Mouse (Mus musculus) kidney, embryonic 14.5 days (tissue): Measurements from ENCODE around the gene Cap2. TPM values are rescaled to one million over a fixed set of nuclear protein-coding genes. Genes with fewer than 3 reads are reported as not detected.
A peak's percentile ranks its signal among the peaks of the same experiment; 100 is the strongest.

Experiments
- ATAC-seq: fragments of 200-750 bp; cut with Nextera tagmentation; 2 replicates; pipeline ENCODE4 v1.8.0; 2017; ENCODE audit warnings: moderate number of reproducible peaks, mild to moderate bottlenecking, moderate TSS enrichment, moderate library complexity; ENCODE audit not compliant: low FRiP score, low TSS enrichment
- H3K27ac ChIP-seq: fragments of 300-500 bp; sonication (generic); 2 replicates; pipeline ENCODE4 v1.5.1; 2014; ENCODE audit warnings: low read depth, mild to moderate bottlenecking, low read length, moderate library complexity, mixed read lengths
- H3K27me3 ChIP-seq: fragments of 300-500 bp; sonication (generic); 2 replicates; pipeline ENCODE4 v1.6.1; 2014; ENCODE audit warnings: mild to moderate bottlenecking, low read length; ENCODE audit not compliant: control insufficient read depth, insufficient read depth
- H3K36me3 ChIP-seq: fragments of 300-500 bp; sonication (generic); 2 replicates; pipeline ENCODE4 v1.6.1; 2014; ENCODE audit warnings: low read length, mixed read lengths; ENCODE audit not compliant: control insufficient read depth, insufficient read depth
- H3K4me1 ChIP-seq: fragments of 300-500 bp; sonication (generic); 2 replicates; pipeline ENCODE4 v1.6.1; 2014; ENCODE audit warnings: low read length, mixed read lengths; ENCODE audit not compliant: control insufficient read depth, insufficient read depth
- H3K4me2 ChIP-seq: fragments of 300-500 bp; sonication (generic); replicated peaks from 2 replicates; pipeline ENCODE4 v1.6.1; 2014; ENCODE audit warnings: low read depth, mild to moderate bottlenecking, low read length
- H3K4me3 ChIP-seq: fragments of 300-500 bp; sonication (generic); 2 replicates; pipeline ENCODE4 v1.5.1; 2014; ENCODE audit warnings: mild to moderate bottlenecking, low read length
- H3K9ac ChIP-seq: fragments of 300-500 bp; sonication (generic); 2 replicates; pipeline ENCODE4 v1.6.1; 2014; ENCODE audit warnings: low read depth, mild to moderate bottlenecking, low read length, moderate library complexity
- H3K9me3 ChIP-seq: fragments of 300-500 bp; sonication (generic); 2 replicates; pipeline ENCODE4 v1.6.1; 2016; ENCODE audit warnings: low read length; ENCODE audit not compliant: control insufficient read depth
- WGBS: fragments of 180-500 bp; shearing (Covaris S2); extraction: QIAGEN DNeasy Blood & Tissue Kit; methylation state at CpG from one replicate; pipeline ENCODE4 v1.1.7; 2014; 5-methylcytosine and 5-hydroxymethylcytosine counted together
- polyA plus RNA-seq: library from polyadenylated mRNA; unstranded; fragments of >200 nt; fragmentation: Nextera tagmentation; extraction: Ambion mirVana; gene quantifications from 2 replicates; pipeline ENCODE4 v1.2.1, GENCODE M21; 2014

The Cap2 gene
- polyA plus RNA-seq, 1 experiment from 2014 or later = 8.9 TPM

GRCm38 (mm10) chr13:46588606-46589005, 87.0 kb downstream of the Cap2 start:
- Histone ChIP-seq H3K36me3 (no peaks in the 10 kb centered on the region), H3K4me2 (no peak overlapping the region), H3K27me3 (no peaks in the 10 kb centered on the region), H3K9ac (no peak overlapping the region), H3K27ac (no peak overlapping the region), H3K4me1 (no peaks in the 10 kb centered on the region), H3K9me3 (no peaks in the 10 kb centered on the region), H3K4me3 (no peak overlapping the region)
- ATAC-seq = no peak
- 88% methylated on average over 5 of the region's 5 CpGs for WGBS

DNA sequence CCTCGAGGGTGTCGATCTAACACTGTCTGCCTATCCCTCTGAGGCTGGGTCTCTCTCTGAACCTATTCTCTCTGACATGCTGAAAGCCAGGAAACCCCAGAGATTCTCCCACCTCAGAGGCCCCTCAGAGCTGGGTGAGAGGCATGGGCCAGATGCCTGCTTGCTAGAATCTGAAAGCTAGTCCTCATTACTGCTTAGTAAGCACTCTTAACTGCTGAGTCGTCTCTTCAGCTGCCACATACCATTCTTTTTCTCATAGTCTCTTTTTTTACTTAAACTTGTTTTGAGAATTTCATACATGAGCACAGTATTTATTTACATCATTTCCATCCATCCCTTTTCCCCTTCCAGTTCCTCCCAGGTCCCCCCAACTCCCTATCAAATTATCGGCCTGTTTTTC, 89.2 kb downstream of the Cap2 start:
- Histone ChIP-seq H3K4me3 (no peak overlapping the region), H3K9ac (no peak overlapping the region), H3K4me2 (no peak overlapping the region), H3K4me1 (no peaks in the 10 kb centered on the region), H3K36me3 (no peaks in the 10 kb centered on the region), H3K27me3 (no peaks in the 10 kb centered on the region), H3K9me3 (no peaks in the 10 kb centered on the region), H3K27ac (no peak overlapping the region)
- ATAC-seq = no peak
- WGBS = 86% methylated on average over 4 of the region's 4 CpGs

- ATAC-seq = no peak
- H3K9ac ChIP-seq = no peak overlapping the region
- no peaks in the 10 kb centered on the region for H3K4me1 ChIP-seq
- H3K36me3 ChIP-seq = no peaks in the 10 kb centered on the region
- H3K27ac ChIP-seq = no peak overlapping the region
- 83% methylated on average over 5 of the region's 5 CpGs for WGBS
- H3K4me2 ChIP-seq = no peak overlapping the region
- H3K4me3 ChIP-seq = no peak overlapping the region
- H3K27me3 ChIP-seq = no peaks in the 10 kb centered on the region
- H3K9me3 ChIP-seq = no peaks in the 10 kb centered on the region
These were observed 99.0 kb downstream of the Cap2 start for GRCm38 (mm10) chr13:46600694-46601093.

DNA sequence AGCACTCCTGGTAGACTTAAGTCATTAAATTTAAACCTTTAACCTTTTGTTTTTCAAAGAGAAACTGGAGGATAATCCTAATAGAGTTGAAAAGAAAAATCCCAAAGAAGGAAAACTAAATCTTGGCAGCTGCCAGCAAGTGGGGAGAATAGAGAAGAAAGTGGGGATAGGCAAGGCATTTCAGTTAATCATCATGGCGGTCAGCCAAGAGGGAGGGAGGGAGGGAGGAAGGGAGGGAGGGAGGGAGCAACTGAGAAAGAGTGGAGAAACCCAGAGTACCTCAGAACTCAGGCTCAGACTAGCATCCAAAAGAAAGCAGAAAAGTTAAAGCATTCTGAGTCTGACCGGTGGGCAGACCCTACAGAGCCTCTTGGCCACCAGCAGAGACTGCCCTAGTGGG, 99.7 kb downstream of the Cap2 start:
- Histone ChIP-seq H3K27ac (no peak overlapping the region), H3K4me1 (no peaks in the 10 kb centered on the region), H3K4me3 (no peak overlapping the region), H3K9ac (no peak overlapping the region), H3K9me3 (no peaks in the 10 kb centered on the region), H3K27me3 (no peaks in the 10 kb centered on the region), H3K4me2 (no peak overlapping the region), H3K36me3 (no peaks in the 10 kb centered on the region)
- 86% methylated on average over 2 of the region's 2 CpGs for WGBS
- ATAC-seq = no peak

GRCm38 (mm10) chr13:46602674-46603073, 101.0 kb downstream of the Cap2 start:
- Histone ChIP-seq H3K27ac (no peak overlapping the region), H3K9ac (no peak overlapping the region), H3K4me3 (no peak overlapping the region), H3K27me3 (no peaks in the 10 kb centered on the region), H3K4me1 (no peaks in the 10 kb centered on the region), H3K36me3 (no peaks in the 10 kb centered on the region), H3K9me3 (no peaks in the 10 kb centered on the region), H3K4me2 (no peak overlapping the region)
- ATAC-seq = no peak
- WGBS = 84% methylated on average over 11 of the region's 11 CpGs

DNA sequence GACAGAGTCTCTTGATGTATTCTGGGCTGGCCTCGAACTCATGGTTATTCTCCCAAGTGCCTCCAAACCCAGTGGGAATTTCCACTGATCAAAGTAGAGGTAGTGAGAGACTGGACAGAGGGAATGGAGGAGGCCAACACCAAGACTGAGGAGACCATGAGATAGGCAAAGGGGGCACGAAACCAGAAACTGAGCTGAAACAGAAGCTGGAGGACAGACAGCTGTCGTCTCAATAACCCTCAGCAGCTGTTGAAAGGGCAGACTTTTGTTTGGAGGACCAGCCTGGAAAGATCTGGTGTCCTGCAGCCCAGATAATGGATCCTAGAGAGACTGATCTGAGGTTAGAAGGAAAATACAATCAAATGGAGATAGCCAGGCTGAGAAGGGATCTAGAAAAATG, 109.4 kb downstream of the Cap2 start:
- Histone ChIP-seq H3K4me2 (no peak overlapping the region), H3K4me1 (no peaks in the 10 kb centered on the region), H3K27me3 (no peaks in the 10 kb centered on the region), H3K27ac (no peak overlapping the region), H3K9me3 (no peaks in the 10 kb centered on the region), H3K9ac (no peak overlapping the region), H3K36me3 (no peaks in the 10 kb centered on the region), H3K4me3 (no peak overlapping the region)
- 59% methylated on average over 3 of the region's 3 CpGs for WGBS
- ATAC-seq = no peak

DNA sequence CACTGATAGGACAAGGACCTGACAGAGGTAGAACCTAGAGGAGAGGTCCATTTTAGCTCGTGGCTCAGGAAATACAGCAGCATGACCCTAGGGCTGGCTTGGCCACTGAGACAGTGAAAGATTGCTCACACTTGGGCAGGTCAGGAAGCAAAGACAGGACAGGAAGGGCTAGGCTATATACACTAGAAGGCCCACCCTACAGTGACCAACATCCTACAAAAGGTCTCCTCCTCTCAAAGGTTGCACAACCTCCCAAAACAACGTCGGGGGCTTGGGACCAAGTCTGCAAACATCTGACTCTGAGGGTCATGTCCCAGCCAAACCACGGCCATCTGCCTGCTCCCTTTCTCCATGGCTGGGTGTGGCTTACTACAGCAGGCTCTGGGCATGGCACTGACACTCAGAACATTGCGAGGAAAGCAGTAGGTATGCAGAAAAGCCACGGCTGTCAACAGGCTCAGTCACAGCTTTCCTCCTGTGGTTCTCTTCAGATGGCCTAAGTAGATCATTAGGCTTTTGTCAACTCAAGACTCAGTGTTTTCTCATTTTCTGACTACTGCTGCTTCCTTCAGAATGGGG, 112.1 kb downstream of the Cap2 start:
- no peak overlapping the region for H3K9ac ChIP-seq
- no peaks in the 10 kb centered on the region for H3K4me1 ChIP-seq
- H3K27ac ChIP-seq = no peak overlapping the region
- H3K4me2 ChIP-seq = no peak overlapping the region
- ATAC-seq = no peak
- no peaks in the 10 kb centered on the region for H3K9me3 ChIP-seq
- H3K4me3 ChIP-seq = no peak overlapping the region
- WGBS = 76% methylated on average over 6 of the region's 6 CpGs
- no peaks in the 10 kb centered on the region for H3K27me3 ChIP-seq
- H3K36me3 ChIP-seq = no peaks in the 10 kb centered on the region

GRCm38 (mm10) chr13:46616673-46617362, 115.2 kb downstream of the Cap2 start:
- Histone ChIP-seq H3K9me3 (no peaks in the 10 kb centered on the region), H3K27me3 (no peaks in the 10 kb centered on the region), H3K4me3 (no peak overlapping the region), H3K9ac (no peak overlapping the region), H3K36me3 (no peaks in the 10 kb centered on the region), H3K4me1 (no peaks in the 10 kb centered on the region), H3K27ac (no peak overlapping the region), H3K4me2 (no peak overlapping the region)
- no peak for ATAC-seq
- 92% methylated on average over 19 of the region's 19 CpGs for WGBS

- H3K9me3 ChIP-seq = no peaks in the 10 kb centered on the region
- H3K4me2 ChIP-seq = peak overlapping the region; percentile 19
- no peaks in the 10 kb centered on the region for H3K4me1 ChIP-seq
- H3K36me3 ChIP-seq = no peaks in the 10 kb centered on the region
- ATAC-seq = peak; percentile 62
- H3K27me3 ChIP-seq = no peaks in the 10 kb centered on the region
- WGBS = 12% methylated on average over 11 of the region's 11 CpGs
- peak overlapping the region; percentile 3; the same call in 1 of the 2 replicates for H3K4me3 ChIP-seq
- no peak overlapping the region for H3K27ac ChIP-seq
- H3K9ac ChIP-seq = no peak overlapping the region
These were observed 118.0 kb downstream of the Cap2 start for GRCm38 (mm10) chr13:46619633-46620032.
